Mouse (Mus musculus): ENCODE measurements around the gene Malsu1.

Malsu1 gene

GRCm38 (mm10) chr6:49073304-49074116 lies at the start of gene Malsu1:
TSS of gene Malsu1 (plus strand) at chr6:49073795.
- DNase-seq: peak; percentile 94

GRCm38 (mm10) chr6:49025290-49025689 lies 48.3 kb upstream of the Malsu1 start:
- no peak for DNase-seq

- no peak for DNase-seq
Measured at GRCm38 (mm10) chr6:49026496-49026895, 47.1 kb upstream of the Malsu1 start.

- no peak for DNase-seq
Measured at GRCm38 (mm10) chr6:49028019-49028418, 45.6 kb upstream of the Malsu1 start.

- DNase-seq: no peak
Measured at GRCm38 (mm10) chr6:49028708-49029107, 44.9 kb upstream of the Malsu1 start.

- no peak for DNase-seq
Measured at GRCm38 (mm10) chr6:49031230-49031629, 42.4 kb upstream of the Malsu1 start.

GRCm38 (mm10) chr6:49032783-49033182 lies 40.8 kb upstream of the Malsu1 start:
- no peak for DNase-seq

- no peak for DNase-seq
Measured at GRCm38 (mm10) chr6:49036275-49037267, 37.0 kb upstream of the Malsu1 start, which contains the start of gene Gpnmb. TSS of gene Gpnmb (plus strand) at chr6:49036546.

GRCm38 (mm10) chr6:49037268-49037662 lies 36.3 kb upstream of the Malsu1 start:
- DNase-seq: no peak

- DNase-seq: peak; percentile 21
Measured at GRCm38 (mm10) chr6:49039470-49040180, 34.0 kb upstream of the Malsu1 start.

GRCm38 (mm10) chr6:49046502-49046901 lies 27.1 kb upstream of the Malsu1 start:
- no peak for DNase-seq

GRCm38 (mm10) chr6:49046976-49047375 lies 26.6 kb upstream of the Malsu1 start:
- no peak for DNase-seq

- DNase-seq: no peak
Measured at GRCm38 (mm10) chr6:49047848-49048247, 25.7 kb upstream of the Malsu1 start.

- no peak for DNase-seq
Measured at GRCm38 (mm10) chr6:49048395-49048794, 25.2 kb upstream of the Malsu1 start.

GRCm38 (mm10) chr6:49050677-49051410 lies 22.8 kb upstream of the Malsu1 start:
- DNase-seq: no peak

- DNase-seq: no peak
Measured at GRCm38 (mm10) chr6:49052191-49052590, 21.4 kb upstream of the Malsu1 start.

- DNase-seq: no peak
Measured at GRCm38 (mm10) chr6:49055256-49055733, 18.3 kb upstream of the Malsu1 start.

- no peak for DNase-seq
Measured at GRCm38 (mm10) chr6:49056009-49056408, 17.6 kb upstream of the Malsu1 start.

GRCm38 (mm10) chr6:49057053-49058021 lies 16.3 kb upstream of the Malsu1 start:
- DNase-seq: peak; percentile 40

- no peak for DNase-seq
Measured at GRCm38 (mm10) chr6:49068361-49068760, 5.2 kb upstream of the Malsu1 start.

GRCm38 (mm10) chr6:49074117-49074490 lies 509 bp downstream of the Malsu1 start:
- no peak for DNase-seq

All from layer of hippocampus, adult 9-11 months (tissue).